Mouse (Mus musculus): ENCODE measurements around the gene Hypk. TPM values are rescaled to one million over a fixed set of nuclear protein-coding genes. Genes with fewer than 3 reads are reported as not detected.
"Not testable (repeated sequence)": the region's sequence is repeated elsewhere in the genome, so short reads cannot be mapped to it uniquely, and the experiment has no call there.

The Hypk gene
- polyA plus RNA-seq, 1 experiment from 2014 or later: 87.4 TPM

DNA sequence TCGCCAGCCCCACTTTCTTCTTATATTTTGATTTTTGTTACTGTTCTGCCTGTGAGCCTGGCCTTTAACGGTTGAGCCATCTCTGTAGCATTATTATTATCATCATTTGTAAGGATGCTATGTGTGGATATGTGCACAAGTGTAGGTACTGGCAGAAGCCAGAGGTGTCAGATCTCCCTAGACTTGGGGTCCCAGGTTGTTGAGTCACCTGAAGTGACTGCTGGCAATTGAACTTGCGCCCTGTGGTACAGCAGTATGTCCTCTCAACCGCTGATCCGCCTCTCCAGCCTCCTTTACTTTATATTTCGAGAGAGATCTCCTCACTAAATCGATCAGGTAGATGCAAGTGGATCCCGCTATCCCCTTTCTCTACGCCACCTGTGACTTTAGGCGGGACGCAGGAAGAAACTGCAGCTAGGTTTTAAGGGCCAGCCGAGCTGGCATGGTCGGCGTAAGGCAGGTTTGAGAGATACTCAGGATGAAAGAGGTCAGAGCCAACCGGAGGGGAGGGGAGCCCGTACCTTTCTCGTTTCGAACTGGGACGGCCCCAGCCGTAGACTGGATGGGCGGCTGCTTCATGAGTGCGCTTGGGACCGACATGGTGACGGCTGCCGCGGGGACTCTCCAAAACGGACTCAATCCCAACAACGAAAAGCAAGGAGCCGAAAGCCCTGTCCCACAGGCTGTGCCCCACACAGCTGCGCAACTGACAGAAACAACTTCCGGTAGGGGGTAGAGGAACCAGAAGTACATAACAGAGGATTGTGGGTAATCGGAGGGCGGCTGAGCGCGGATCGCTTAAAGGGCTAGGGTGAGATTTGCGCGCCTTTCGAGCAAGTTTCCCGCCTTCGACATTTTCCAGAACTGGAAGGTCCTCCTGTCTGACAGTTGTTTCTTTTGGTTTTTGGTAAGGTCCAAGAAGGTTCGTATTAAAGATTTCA is 53.1 kb downstream of the Hypk start, which contains the start of the genes Mfap1a and Wdr76:
TSS of gene Mfap1a (minus strand) at position 724 of the 941 bp plus-strand sequence.
TSS of gene Wdr76 (plus strand) at position 782 of the 941 bp plus-strand sequence.
- H3K4me1 ChIP-seq (ENCODE audit: insufficient read depth); H3K27me3 ChIP-seq (ENCODE audit: insufficient read depth, low read length); H3K9me3 ChIP-seq (ENCODE audit: low read depth, low read length); H3K36me3 ChIP-seq (ENCODE audit: insufficient read depth): not testable (repeated sequence)
- Histone ChIP-seq H3K9ac (peak within 1 kb of the TSS; percentile 55), H3K4me3 (ENCODE audit: low read depth, low read length) (peak within 1 kb of the TSS; percentile 55), H3K27ac (ENCODE audit: low read depth) (0 out of 2 replicates have a peak within 1 kb of the TSS, but pooled peaks have one; percentile 40), H3K4me2 (peak within 1 kb of the TSS; percentile 58)
- DNase-seq (peak; percentile 96), ATAC-seq (ENCODE audit: insufficient read depth) (peak; percentile 90)
- peak; percentile 24; the same call in 1 of the 2 replicates for TF ChIP-seq CTCF (IDR thresholded peaks at IDR 0.05; ENCODE audit: low read depth)
- 4% methylated on average over 39 of the region's 42 CpGs for WGBS

DNA sequence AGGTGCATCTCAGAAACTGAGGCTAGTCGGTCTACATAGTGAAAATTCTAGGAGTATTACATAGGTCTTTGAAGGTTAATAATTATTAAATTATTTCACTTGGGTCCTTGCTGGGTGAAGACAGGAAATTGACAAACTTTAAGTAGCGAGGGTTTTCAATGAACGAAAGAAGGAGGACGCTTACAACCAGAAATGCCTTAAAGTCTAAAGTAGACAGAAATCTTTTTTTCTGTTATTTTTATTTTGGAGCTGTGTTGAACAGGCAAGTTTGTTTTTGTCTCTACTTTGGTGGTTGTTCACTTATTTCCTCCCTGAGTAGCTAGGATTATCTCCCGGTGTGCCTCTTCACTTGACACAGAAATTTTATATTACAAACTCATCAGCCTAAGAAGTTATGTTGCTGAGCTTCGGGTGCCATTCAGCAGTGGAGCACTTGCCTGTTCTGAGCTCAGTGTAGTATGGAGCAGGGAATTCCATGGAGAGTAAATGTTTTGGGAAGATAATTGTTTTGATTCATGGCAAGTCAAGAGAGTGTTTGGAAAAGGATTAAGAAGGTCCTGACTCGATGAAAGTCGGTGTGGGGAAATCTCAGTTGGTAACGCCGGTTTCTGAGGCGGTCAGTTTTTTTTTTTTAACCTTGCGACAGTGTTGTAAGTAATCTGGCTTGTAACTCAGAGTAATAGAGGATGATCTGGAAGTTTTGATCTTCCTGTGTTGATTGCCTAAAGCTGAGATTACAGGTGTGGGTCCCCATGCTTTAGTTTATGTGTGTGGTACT is 54.3 kb downstream of the Hypk start:
- no peak for TF ChIP-seq CTCF (IDR thresholded peaks at IDR 0.05; ENCODE audit: low read depth)
- H3K9ac ChIP-seq: peak overlapping the region; percentile 55
- H3K4me2 ChIP-seq: peak overlapping the region; percentile 58
- 3% methylated on average over 12 of the region's 12 CpGs for WGBS
- no peak overlapping the region for H3K27ac ChIP-seq (ENCODE audit: low read depth)
- no peak for DNase-seq
- no peaks in the 10 kb centered on the region for H3K27me3 ChIP-seq (ENCODE audit: insufficient read depth, low read length)
- H3K4me3 ChIP-seq (ENCODE audit: low read depth, low read length): peak overlapping the region; percentile 55
- peaks cover 18% of the 10 kb centered on the region for H3K36me3 ChIP-seq (ENCODE audit: insufficient read depth)
- H3K9me3 ChIP-seq (ENCODE audit: low read depth, low read length): no peaks in the 10 kb centered on the region
- no peaks in the 10 kb centered on the region for H3K4me1 ChIP-seq (ENCODE audit: insufficient read depth)
- ATAC-seq (ENCODE audit: insufficient read depth): no peak

DNA sequence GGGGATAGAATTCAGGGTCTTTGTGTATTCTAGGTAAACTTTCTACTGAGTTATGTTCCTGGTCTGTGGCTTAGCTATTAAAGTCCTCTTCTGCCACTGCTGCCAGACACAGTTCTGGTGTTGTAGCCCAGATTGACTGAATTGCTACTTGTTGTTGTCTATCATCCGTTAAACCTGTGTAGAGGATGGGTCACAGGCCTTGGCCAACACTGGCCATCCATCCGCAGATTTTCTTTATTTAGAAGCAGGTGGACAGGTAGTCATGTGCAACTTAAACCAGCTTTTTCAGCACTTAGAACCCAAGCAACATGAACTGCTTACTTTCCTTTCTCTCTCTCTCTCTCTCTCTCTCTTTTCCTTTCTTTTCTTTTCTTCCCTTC is 54.9 kb downstream of the Hypk start:
- no peaks in the 10 kb centered on the region for H3K9me3 ChIP-seq (ENCODE audit: low read depth, low read length)
- H3K4me1 ChIP-seq (ENCODE audit: insufficient read depth): no peaks in the 10 kb centered on the region
- no peak for ATAC-seq (ENCODE audit: insufficient read depth)
- peaks cover 24% of the 10 kb centered on the region for H3K36me3 ChIP-seq (ENCODE audit: insufficient read depth)
- H3K4me2 ChIP-seq: peak overlapping the region; percentile 58
- peak overlapping the region; percentile 55 for H3K4me3 ChIP-seq (ENCODE audit: low read depth, low read length)
- no peak for TF ChIP-seq CTCF (IDR thresholded peaks at IDR 0.05; ENCODE audit: low read depth)
- WGBS: 66% methylated on average over 2 of the region's 2 CpGs
- no peaks in the 10 kb centered on the region for H3K27me3 ChIP-seq (ENCODE audit: insufficient read depth, low read length)
- no peak overlapping the region for H3K27ac ChIP-seq (ENCODE audit: low read depth)
- peak overlapping the region; percentile 55 for H3K9ac ChIP-seq
- no peak for DNase-seq

Small RNAs within 50 kb of the gene (microRNA-seq; reads per million reads assigned to microRNA genes)
- gene Gm22953 (ENCODE audit: borderline number of aligned reads): not detected

Other genes starting within 250 kb of the Hypk start
- 55.5 and 73.6 TPM in 2 replicates for gene Trp53bp1, start 181.9 kb upstream of the Hypk start, polyA plus RNA-seq (2014; fragmentation: Nextera tagmentation; extraction: Ambion mirVana)
- gene Map1a, start 163.7 kb upstream of the Hypk start, polyA plus RNA-seq (2014; fragmentation: Nextera tagmentation; extraction: Ambion mirVana): 5.5 and 5.7 TPM in 2 replicates
- gene Ppip5k1, start 97.9 kb upstream of the Hypk start, polyA plus RNA-seq (2014; fragmentation: Nextera tagmentation; extraction: Ambion mirVana): 10.5 and 10.8 TPM in 2 replicates
- 0.75 and 1.4 TPM in 2 replicates for gene Ckmt1, start 95.6 kb upstream of the Hypk start, polyA plus RNA-seq (2014; fragmentation: Nextera tagmentation; extraction: Ambion mirVana)
- 0.24 TPM in 1 of 2 replicates, not detected in the other for gene Strc, start 66.1 kb upstream of the Hypk start, polyA plus RNA-seq (2014; fragmentation: Nextera tagmentation; extraction: Ambion mirVana)
- 628 and 649 TPM in 2 replicates for gene Pdia3, start 39.5 kb upstream of the Hypk start, polyA plus RNA-seq (2014; fragmentation: Nextera tagmentation; extraction: Ambion mirVana)
- gene Catsper2, start 39.5 kb upstream of the Hypk start, polyA plus RNA-seq (2014; fragmentation: Nextera tagmentation; extraction: Ambion mirVana): 2.0 and 2.6 TPM in 2 replicates
- gene Ell3, start 9.0 kb upstream of the Hypk start, polyA plus RNA-seq (2014; fragmentation: Nextera tagmentation; extraction: Ambion mirVana): 9.0 and 10.4 TPM in 2 replicates
- gene Serf2, start 4.1 kb upstream of the Hypk start, polyA plus RNA-seq (2014; fragmentation: Nextera tagmentation; extraction: Ambion mirVana): 488 and 525 TPM in 2 replicates
- 0.47 TPM in 1 of 2 replicates, not detected in the other for gene Serinc4, start 3.5 kb downstream of the Hypk start, polyA plus RNA-seq (2014; fragmentation: Nextera tagmentation; extraction: Ambion mirVana)
- gene Mfap1b, start 20.8 kb downstream of the Hypk start, polyA plus RNA-seq (2014; fragmentation: Nextera tagmentation; extraction: Ambion mirVana): 47.9 and 51.2 TPM in 2 replicates
- 24.7 and 25.6 TPM in 2 replicates for gene Mfap1a, start 53.4 kb downstream of the Hypk start, polyA plus RNA-seq (2014; fragmentation: Nextera tagmentation; extraction: Ambion mirVana)
- gene Wdr76, start 53.4 kb downstream of the Hypk start, polyA plus RNA-seq (2014; fragmentation: Nextera tagmentation; extraction: Ambion mirVana): 10.2 and 10.4 TPM in 2 replicates

All from lung, embryonic 14.5 days (tissue).